10 mouse cellular contexts compared by ENCODE assay signal in genomic region chr19:6939106-6940002, GRCm38 (mm10). TPM values are rescaled to one million over a fixed set of nuclear protein-coding genes. Genes with fewer than 3 reads are reported as not detected.
DNase-seq lines count a peak whose midpoint lies in the region; ATAC-seq and TF ChIP-seq lines count a peak whose summit lies in the region.
"Had no signal": no experiment of that assay in that cellular context is flagged by ENCODE, and none has a peak within 500 bp of the region (broad histone marks: within the 10 kb centered on the region; RNA-seq: fewer than 3 reads in every experiment).

No protein-coding gene starts in this region.

- peak overlapping the region; percentile 98; the same call in 1 of the 2 replicates for H3K4me2 ChIP-seq in limb, embryonic 13.5 days (replicated peaks)

- no peak for TF ChIP-seq CTCF in testis, adult 2 months (IDR thresholded peaks at IDR 0.05; ENCODE audit: control insufficient read depth, insufficient read depth, insufficient replicate concordance, low read depth, low read length)

- DNase-seq in heart, adult 11 months = peak; percentile 94
- no peak for DNase-seq in heart, adult 18-20 months
- DNase-seq in testis, postnatal 14 days (ENCODE audit: low spot score) = no peak
- DNase-seq in embryo, embryonic 10 days (ENCODE audit: low spot score) = no peak
- no peak for DNase-seq in gastrocnemius, postnatal 36 days
- DNase-seq: lung, postnatal 14 days had no signal

- H3K27ac ChIP-seq in testis, adult 2 months (ENCODE audit: control insufficient read depth, insufficient read depth, low read depth, low read length) = no peak overlapping the region
- H3K27ac ChIP-seq in limb, embryonic 13.5 days = no peak overlapping the region
- H3K27ac ChIP-seq: kidney, postnatal 0 days had no signal

- no peaks in the 10 kb centered on the region for H3K36me3 ChIP-seq in testis, adult 2 months (ENCODE audit: control insufficient read depth, insufficient read depth, low read length)
- no peaks in the 10 kb centered on the region for H3K36me3 ChIP-seq in limb, embryonic 13.5 days

- TF ChIP-seq POLR2A in testis, adult 2 months (IDR thresholded peaks at IDR 0.05; ENCODE audit: control insufficient read depth, low read depth, low read length) = 0 out of 2 replicates have a peak, but pooled peaks have one; percentile 15

- ATAC-seq in limb, embryonic 13.5 days (ENCODE audit: low FRiP score, low read depth) = no peak
- ATAC-seq in erythroid progenitor cell, adult 5-6 weeks (replicated peaks; ENCODE audit: low FRiP score, poor library complexity, severe bottlenecking) = no peak

- WGBS in limb, embryonic 13.5 days = 89% methylated on average over 20 of the region's 20 CpGs

- intact Hi-C loops in gastrocnemius, postnatal 36 days (cut with DNase I) = loop anchor here (2.0 kb wide), 1 partner anchor 15 kb away; no protein-coding TSS in a partner anchor

- H3K9me3 ChIP-seq in limb, embryonic 13.5 days = no peaks in the 10 kb centered on the region

- peak overlapping the region; percentile 9; the same call in 1 of the 2 replicates for H3K4me3 ChIP-seq in testis, adult 2 months (ENCODE audit: control insufficient read depth, low read depth, low read length)
- H3K4me3 ChIP-seq in limb, embryonic 13.5 days = no peak overlapping the region

- no peak overlapping the region for H3K9ac ChIP-seq in limb, embryonic 13.5 days

- H3K4me1 ChIP-seq in testis, adult 2 months (ENCODE audit: control insufficient read depth, insufficient read depth, low read length) = peaks cover 21% of the 10 kb centered on the region
- peaks cover 24% of the 10 kb centered on the region for H3K4me1 ChIP-seq in limb, embryonic 13.5 days

- no peaks in the 10 kb centered on the region for H3K27me3 ChIP-seq in testis, adult 2 months (ENCODE audit: control insufficient read depth, insufficient read depth, low read length)
- H3K27me3 ChIP-seq in limb, embryonic 13.5 days = peaks cover 29% of the 10 kb centered on the region

RNA-seq across cellular contexts. Expression of gene Bad, which starts 2.3 kb away (rescaled TPM):
- total RNA-seq in heart, adult 18-20 months (2021) = 10 to 100 TPM; 21.1 to 22.4 TPM
- polyA plus RNA-seq in testis, adult 2 months (2012; rRNA removed) = 78.8 and 91.6 TPM in 2 replicates
- polyA plus RNA-seq in limb, embryonic 13.5 days (2015; fragmentation: Nextera tagmentation; extraction: Ambion mirVana) = 73.4 and 87.0 TPM in 2 replicates
- total RNA-seq in erythroid progenitor cell, adult 5-6 weeks (2015; ENCODE audit: low replicate concordance) = 2.9 and 5.0 TPM in 2 replicates
- 6.3 and 10.9 TPM in 2 replicates for total RNA-seq in erythroid progenitor cell, adult 5-6 weeks (2017; ENCODE audit: low replicate concordance)
- 10 to 100 TPM; 10.7 to 14.1 TPM for total RNA-seq in gastrocnemius, postnatal 36 days (2021)

RNA-seq across cellular contexts. Expression of gene Gpr137, which starts 2.9 kb away (rescaled TPM):
- 10 to 100 TPM; 32.4 to 33.0 TPM for total RNA-seq in heart, adult 18-20 months (2021)
- 205 and 212 TPM in 2 replicates for polyA plus RNA-seq in testis, adult 2 months (2012; rRNA removed)
- polyA plus RNA-seq in limb, embryonic 13.5 days (2015; fragmentation: Nextera tagmentation; extraction: Ambion mirVana) = 28.6 and 33.0 TPM in 2 replicates
- total RNA-seq in erythroid progenitor cell, adult 5-6 weeks (2015; ENCODE audit: low replicate concordance) = 2.9 TPM in 2 replicates
- total RNA-seq in erythroid progenitor cell, adult 5-6 weeks (2017; ENCODE audit: low replicate concordance) = 2.8 TPM in 1 of 2 replicates, not detected in the other
- 1 to 10 TPM; 9.4 to 9.7 TPM for total RNA-seq in gastrocnemius, postnatal 36 days (2021)

RNA-seq across cellular contexts. Expression of gene Kcnk4, which starts 5.0 kb away (rescaled TPM):
- not detected for total RNA-seq in heart, adult 18-20 months (2021)
- 1.3 and 1.5 TPM in 2 replicates for polyA plus RNA-seq in testis, adult 2 months (2012; rRNA removed)
- polyA plus RNA-seq in limb, embryonic 13.5 days (2015; fragmentation: Nextera tagmentation; extraction: Ambion mirVana) = 0.49 and 0.85 TPM in 2 replicates
- total RNA-seq in erythroid progenitor cell, adult 5-6 weeks (2015; ENCODE audit: low replicate concordance) = not detected in 2 replicates
- total RNA-seq in erythroid progenitor cell, adult 5-6 weeks (2017; ENCODE audit: low replicate concordance) = not detected in 2 replicates
- not detected for total RNA-seq in gastrocnemius, postnatal 36 days (2021)

RNA-seq across cellular contexts. Expression of gene Catsperz, which starts 14.2 kb away (rescaled TPM):
- not detected for total RNA-seq in heart, adult 18-20 months (2021)
- polyA plus RNA-seq in testis, adult 2 months (2012; rRNA removed) = 1,294 and 1,426 TPM in 2 replicates
- 2.2 and 3.0 TPM in 2 replicates for polyA plus RNA-seq in limb, embryonic 13.5 days (2015; fragmentation: Nextera tagmentation; extraction: Ambion mirVana)
- total RNA-seq in erythroid progenitor cell, adult 5-6 weeks (2015; ENCODE audit: low replicate concordance) = not detected in 2 replicates
- total RNA-seq in erythroid progenitor cell, adult 5-6 weeks (2017; ENCODE audit: low replicate concordance) = not detected in 2 replicates
- total RNA-seq in gastrocnemius, postnatal 36 days (2021) = not detected

RNA-seq across cellular contexts. Expression of gene Esrra, which starts 17.7 kb away (rescaled TPM):
- 100 to 1,000 TPM; 150 to 178 TPM for total RNA-seq in heart, adult 18-20 months (2021)
- 13.3 and 16.6 TPM in 2 replicates for polyA plus RNA-seq in testis, adult 2 months (2012; rRNA removed)
- polyA plus RNA-seq in limb, embryonic 13.5 days (2015; fragmentation: Nextera tagmentation; extraction: Ambion mirVana) = 8.3 and 8.5 TPM in 2 replicates
- total RNA-seq in erythroid progenitor cell, adult 5-6 weeks (2015; ENCODE audit: low replicate concordance) = 2.9 and 3.4 TPM in 2 replicates
- total RNA-seq in erythroid progenitor cell, adult 5-6 weeks (2017; ENCODE audit: low replicate concordance) = 0.61 and 2.7 TPM in 2 replicates
- total RNA-seq in gastrocnemius, postnatal 36 days (2021) = 10 to 100 TPM; 84.3 to 85.3 TPM
